Mouse (Mus musculus) ovary, postnatal 14 days (tissue): Measurements from ENCODE around the gene H2-DMb2.
"Not testable (repeated sequence)": the region's sequence is repeated elsewhere in the genome, so short reads cannot be mapped to it uniquely, and the experiment has no call there.

ENCODE experiments used
- DNase-seq: peaks from one replicate; pipeline ENCODE4 v3.0.0; 2022; ENCODE audit warnings: low spot score

The H2-DMb2 gene

DNA sequence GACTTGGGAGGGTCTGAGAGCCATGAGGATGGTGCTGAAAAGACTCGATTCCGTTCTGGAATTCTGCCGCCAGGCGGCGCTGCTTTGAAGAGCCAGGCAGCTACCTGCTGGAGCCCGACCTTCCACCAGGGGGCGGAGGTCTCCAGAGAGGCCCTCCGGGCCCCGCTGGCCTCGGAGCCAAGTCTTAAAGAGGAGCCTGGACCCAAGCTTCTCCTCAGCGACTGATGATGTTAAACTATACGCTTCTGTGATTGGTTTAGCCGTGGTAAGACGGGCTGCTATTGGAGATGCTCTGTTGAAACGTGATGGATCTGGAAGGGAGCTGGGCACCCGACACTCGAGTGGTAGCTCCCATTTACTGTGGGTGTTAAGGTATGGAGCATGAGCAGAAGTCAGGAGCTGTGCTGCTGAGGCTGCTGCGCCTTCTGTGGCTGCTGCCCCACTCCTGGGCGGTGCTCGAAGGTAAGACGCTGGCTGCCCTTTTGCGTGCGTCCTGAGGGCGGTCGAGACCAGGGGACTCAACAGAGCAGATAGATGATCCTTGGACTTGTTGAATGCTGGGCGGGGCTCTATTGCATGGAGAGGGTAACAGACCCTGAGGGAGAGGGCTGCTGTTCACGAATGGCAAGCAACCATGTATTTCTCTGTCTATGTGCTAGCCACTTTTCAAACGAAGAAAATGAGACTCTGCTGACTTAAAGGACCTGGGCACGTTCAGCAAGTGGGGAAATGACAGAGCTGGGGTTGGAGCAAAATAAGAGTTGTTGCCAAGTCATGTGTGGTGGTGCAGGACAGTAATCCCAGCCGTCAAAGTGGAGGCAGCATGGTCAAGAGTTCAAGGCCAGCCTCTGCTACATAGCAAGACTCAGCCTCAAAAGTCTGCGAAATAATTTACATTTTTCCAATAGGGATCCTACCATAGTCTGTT, 7.5 kb upstream of the H2-DMb2 start:
- DNase-seq, result peak; percentile 99

DNA sequence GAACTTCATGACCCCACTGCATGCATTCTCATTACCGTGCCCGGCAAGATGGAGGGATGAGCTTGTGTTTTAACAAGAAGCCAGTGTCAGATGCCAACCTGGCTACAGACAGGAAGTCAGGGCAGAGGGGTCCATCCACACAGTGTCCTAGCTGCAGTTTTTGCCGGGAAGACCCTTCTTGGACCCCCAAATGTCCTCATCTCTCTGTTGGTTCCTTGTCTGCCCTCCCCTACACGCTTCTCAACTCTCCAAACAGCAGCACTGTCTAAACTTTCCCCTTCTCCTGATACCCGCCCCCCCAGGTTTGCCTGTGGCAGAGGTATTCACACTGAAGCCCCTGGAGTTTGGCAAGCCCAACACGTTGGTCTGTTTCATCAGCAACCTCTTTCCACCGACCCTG, 5.5 kb upstream of the H2-DMb2 start:
- DNase-seq, result no peak

DNA sequence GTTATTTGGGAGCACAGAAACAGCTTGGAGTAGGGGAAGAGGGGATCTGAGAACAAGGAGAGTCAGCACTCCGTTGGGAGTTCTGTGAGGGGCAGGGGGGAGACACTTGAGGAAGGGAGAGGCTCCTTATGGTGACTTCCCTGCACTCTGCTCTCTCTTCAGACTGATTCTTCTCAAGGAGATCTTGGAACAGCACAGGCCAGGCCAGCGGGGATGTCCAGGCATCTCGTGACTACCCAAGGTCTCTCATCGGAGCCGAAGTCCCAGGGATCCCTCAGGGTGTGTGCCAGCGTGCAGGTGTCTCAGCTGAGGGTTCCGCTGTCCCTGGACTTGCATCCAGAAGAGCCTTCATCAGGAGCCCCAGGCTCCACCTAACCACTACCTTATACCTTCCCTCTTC, 4.5 kb upstream of the H2-DMb2 start:
- no peak for DNase-seq

DNA sequence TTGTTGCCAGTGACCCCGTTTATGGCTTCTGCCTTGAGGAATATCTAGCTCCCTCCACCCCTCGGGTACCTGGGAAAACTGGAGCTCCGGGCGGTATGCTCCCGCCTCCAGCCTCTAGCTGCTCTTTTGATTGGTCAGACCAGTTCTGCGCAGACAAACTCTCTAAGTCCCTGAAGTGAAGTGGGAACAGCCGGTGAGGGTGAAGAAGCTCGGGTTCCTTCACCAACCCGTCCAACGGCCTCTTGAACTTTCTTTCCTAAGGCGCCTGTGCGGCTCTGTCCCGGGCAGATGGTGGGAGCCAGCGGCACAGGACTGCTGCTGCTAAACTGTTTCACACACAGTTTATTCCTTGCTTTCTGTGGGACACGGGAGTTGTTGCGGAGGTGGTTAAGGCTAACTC, 3.7 kb upstream of the H2-DMb2 start:
- no peak for DNase-seq

DNA sequence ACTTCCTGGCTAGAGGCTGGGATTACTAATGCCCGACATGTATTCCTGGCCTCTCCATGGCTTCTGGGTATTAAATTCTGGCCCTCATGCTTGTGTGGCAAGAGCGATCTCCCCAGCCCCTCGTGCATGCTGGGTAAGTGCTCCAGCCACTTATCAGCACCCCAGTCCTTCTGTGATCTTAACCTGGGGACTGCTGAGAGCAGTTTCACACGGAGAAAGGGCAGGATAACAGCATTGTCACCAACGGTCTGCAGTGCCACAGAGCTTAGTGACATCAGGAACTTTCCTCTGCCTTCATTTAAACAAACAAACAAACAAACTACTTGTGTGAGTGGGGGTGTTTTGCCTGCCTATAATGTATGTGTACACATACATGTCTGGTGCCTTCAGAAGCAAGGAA, 2.9 kb upstream of the H2-DMb2 start:
- no peak for DNase-seq

DNA sequence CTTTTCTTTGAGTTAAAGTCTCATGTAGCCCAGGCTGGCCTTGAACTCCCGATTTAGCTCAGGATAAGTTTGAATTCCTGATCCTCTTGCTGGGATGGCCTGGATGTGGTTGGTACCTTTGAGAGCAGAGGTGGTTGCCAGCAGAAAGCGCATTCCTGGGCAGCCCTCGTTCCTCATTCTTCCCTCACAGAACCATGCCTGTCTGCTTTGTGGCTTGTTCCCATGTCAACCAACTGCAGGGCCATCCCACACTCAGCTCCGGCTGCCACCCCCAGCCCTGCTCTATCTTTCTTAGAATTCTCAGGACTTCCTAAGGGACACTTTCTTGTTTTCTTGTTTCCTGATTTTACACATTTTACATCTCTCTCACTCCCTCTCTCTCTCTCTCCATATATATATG, 1.7 kb upstream of the H2-DMb2 start:
- no peak for DNase-seq

DNA sequence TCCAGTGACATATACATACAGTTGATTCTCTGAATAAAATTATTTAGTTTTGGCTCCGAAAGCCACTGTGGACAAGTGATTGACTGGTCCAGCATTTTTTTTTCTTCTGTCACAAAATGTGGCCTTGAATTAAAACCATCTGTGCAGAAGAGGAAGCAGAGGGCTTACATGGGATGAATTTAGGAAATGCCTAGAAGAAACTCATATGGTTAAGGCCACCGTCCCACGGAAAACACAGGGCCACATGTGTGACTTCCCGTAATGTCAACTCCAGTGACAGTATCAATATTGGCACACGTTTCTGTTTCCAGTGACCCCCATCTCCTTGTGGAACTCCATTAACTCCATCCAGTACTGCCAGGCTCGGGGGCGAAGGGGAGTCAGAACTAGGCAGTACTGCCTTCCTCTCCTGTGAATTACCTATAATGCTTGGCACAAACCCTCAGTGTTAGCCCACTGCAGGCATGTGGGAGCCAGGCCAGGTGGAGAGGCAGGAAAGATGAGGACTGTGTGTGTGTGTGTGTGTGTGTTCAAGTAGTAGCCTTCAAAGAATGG, 574 bp upstream of the H2-DMb2 start:
- DNase-seq, result no peak

DNA sequence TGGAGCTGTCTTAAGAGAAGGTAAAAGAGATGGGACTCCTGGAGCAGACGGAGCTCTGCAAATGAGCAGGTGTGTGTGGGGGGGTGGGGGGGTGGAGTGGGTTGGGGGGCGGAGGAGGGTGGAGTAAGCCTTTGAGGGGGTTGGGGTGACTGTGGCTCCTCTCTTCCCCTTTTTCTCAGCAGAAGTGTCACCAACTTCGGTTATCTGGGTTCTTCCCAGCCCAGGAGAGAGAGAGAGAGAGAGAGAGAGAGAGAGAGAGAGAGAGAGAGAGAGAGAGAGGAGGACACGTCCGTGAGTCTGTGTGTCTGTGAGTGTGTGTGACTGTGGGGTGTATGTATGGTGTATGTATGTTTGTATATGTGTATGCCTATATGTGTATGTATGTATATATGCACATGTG, 354 bp downstream of the H2-DMb2 start:
- DNase-seq, result no peak

DNA sequence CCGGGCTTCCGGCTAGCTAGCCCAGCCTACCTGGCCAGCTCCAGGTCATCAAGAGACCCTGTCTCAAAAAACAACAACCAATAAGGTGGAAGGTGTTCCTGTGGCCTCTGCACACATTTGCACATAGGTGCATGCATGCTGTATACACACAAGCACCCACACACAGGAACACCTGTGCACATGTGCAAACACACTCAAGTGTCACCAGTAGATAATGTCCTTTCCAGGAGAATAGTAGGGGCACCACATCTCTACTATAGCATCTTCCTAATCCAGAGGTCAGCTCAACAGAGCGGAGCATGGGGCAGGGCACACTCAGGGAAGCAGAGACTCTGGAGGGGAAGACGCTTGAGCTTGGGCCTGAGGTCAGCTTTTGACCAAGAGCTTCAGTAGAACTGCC, 1.1 kb downstream of the H2-DMb2 start:
- not testable (repeated sequence) for DNase-seq

DNA sequence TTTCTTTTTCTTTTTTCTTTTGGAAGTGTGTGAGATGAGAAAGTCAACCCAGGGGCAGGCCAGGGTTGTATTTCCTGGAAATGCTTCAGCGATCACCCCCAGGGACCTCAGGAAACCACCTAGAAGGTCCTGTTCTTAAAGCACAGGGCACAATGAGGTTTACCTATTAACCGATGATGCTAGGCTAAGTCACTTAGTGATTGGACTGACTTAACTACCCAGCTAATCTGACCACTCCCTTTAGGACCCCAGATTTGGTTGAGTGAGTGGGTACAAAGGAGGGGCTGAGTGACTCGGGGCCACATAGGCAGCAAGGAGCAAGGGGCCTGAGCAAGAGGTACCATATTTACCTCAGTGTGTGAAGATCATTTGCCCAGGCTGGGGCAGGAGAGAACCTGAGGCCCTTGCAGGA, 1.9 kb downstream of the H2-DMb2 start:
- DNase-seq, result no peak

DNA sequence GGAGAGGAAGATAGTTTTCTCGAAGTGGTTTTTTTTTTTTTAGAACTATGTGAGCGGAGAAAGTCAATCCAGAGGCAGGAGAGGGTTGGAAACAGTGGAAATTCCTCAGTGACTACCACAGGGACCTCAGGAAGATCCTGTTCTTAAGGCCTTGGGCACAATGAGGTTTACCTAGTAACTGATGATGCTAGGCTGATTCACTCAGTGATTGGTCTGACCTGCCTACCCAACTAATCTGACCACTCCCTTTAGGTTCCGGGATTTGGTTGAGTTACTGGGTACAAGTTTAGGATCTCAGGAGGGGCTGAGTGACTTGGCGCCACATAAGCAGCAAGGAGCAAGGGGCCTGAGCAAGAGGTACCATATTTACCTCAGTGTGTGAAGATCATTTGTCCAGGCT, 9.8 kb downstream of the H2-DMb2 start, which contains the start of gene H2-DMb1:
Gene H2-DMb1, plus strand, starts transcription at position 150 of the 400 bp plus-strand sequence.
- DNase-seq, result peak; percentile 53

DNA sequence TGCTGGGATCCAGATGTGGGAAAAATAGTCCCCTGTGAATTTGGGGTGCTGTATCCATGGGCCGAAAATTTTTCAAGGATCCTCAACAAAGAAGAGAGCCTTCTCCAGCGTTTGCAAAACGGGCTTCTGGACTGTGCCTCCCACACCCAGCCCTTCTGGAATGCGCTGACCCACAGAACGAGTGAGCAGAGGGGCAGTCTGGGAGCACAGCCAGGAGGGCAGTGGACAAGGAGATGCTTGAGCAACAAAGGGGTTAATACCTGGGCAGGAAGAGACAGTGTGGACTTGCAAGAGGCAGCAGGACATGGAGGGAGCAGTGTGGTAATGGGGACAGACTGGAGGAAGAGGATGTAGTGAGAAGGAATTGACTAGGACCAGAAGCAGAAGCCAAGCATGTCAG, 12.4 kb downstream of the H2-DMb2 start:
- DNase-seq, result no peak

DNA sequence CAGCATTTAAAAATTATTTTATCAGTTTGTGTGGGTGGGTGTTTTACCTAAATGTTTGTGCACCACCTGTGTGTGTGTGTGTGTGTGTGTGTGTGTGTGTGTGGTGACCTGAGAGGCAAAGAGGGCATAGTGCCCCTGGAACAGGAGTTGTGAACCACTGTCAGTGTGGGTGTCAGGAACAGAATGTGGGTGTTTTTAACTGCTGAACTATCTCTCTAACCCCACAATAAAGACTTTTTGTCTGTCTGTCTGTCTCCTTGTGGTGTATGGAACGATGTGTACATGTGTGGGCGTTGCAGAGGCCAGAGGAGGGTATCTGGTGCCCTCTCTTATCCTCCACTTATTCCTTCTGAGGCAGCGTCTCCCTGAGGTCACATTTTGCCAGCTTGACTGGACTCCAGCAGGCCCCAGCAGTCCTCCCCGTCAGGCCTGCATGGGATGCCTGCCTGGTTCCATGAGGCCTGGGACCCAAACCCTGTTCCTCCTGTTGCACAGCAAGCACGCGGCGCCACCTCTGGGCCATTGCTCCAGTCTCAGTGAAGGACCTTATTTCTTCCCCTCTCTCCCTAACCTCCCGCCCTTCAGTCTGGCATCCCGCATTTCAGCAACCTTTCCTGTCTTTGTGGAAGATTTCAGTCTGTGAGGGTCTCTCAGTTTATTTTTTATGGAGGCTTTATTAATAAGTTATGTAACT, 21.2 kb downstream of the H2-DMb2 start:
- no peak for DNase-seq

DNA sequence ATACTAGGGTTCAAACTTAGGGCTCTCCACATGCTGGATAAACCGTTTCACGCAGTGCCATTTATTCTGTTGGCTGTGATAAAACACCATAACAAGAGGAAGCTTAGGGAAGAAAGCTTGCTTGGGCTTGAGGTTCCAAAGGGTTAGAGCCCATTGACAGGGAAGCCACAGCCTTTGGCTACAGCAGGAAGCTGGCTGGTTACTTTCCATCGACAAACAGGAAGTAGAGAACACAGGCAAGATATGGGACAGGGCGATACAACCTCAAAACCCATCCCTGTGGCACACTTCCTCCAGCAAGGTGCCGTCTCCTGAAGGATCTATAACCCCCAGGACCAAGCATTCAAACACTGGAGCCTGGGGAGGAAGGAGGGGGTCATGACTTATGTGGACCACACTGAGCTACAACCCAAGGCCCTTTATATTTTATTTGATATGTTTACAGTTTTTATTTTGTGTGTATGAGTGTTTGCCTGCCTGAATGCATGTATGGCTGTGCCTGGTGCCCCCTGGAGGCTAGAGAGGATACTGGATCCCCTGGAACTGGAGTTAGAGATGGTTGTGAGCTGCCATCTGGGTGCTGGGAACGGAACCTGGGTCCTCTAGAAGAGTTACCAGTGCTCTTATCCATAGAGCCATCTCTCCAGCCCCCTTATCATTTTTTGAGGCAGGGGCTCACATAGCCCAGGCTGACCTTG, 22.1 kb downstream of the H2-DMb2 start:
- no peak for DNase-seq

DNA sequence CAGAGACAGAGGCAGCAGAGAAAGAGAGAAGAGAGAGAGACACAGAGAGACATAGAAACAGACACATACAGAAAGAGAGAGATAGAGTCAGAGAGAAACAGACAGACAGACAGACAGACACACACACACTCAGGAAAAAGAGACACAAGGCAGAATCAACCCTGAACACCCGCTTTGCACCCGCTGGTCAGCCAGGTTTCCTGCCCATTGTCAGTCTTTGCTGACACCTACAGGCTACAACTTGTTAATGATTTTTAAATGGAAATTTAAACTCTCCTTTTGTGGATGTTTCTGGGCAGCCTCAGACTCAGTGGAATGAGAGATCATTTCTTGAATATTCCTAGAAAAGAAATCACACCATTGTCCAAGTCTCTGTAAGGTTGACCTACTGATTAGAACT, 26.2 kb downstream of the H2-DMb2 start:
- peak; percentile 13 for DNase-seq

DNA sequence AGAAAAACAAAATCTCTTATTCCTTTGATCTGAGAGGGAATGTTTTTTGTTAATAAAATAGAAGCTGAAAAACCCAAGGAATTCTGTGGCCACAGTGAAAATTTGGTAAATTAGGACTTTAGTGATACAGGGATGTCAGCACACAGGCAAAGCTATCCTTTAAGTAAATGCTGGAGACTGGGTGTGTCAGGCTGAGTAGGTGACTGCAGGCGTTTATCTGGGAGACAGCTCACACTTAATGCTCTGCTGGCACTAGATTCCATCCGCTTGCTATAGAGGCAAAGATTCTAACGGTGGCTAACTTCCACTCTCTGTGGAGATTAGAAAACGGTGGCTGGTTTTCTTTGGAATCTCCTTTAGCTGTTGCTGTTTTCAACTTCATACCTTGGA, 27.4 kb downstream of the H2-DMb2 start:
- DNase-seq, result no peak

DNA sequence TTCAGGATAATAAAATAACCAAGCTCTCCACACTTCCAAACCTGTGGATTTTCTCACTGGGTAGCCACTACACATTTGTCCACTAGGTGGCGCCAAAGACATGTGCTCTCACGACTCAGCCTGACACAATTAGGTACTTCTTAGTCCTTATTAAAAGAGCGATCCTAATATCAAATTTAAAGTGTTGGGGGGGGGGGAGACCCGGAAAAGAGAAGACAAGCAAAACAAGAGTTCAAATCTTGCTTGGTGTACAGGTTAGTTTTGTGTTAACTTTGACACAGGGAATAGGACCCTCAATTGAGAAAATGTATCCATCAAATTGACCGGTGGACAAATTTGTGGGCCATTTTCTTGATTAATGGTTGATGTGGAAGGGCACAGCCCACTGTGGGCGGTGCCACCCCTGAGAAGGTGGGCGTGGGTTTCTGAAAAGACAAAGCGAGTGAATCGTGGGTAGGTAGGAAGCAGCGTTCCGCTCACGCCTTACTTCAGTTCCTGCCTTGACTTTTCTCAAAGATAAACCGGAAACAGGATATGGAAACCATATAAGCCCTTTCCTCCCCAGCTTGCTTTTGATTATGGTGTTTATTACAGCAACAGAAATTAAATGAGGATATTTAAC, 27.9 kb downstream of the H2-DMb2 start:
- DNase-seq, result peak; percentile 84

DNA sequence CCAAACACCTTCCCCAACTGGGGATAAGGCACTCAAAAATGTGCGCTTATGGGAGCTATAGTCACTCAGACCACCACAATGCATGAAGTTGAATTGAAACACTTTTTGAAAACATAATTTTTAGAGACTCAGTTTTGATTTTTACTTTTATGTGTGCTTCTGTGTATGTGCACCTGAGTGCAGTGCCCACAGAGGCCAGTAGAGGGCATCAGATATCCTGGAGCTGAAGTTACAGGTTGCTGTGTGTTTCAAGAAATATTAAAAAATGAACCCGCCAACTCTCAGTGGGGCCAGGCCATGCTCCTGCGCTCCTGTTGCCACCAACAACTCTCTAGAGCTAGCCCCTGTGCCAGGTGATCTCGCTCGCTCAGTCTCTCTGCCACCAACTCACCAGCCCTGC, 29.4 kb downstream of the H2-DMb2 start:
- no peak for DNase-seq

DNA sequence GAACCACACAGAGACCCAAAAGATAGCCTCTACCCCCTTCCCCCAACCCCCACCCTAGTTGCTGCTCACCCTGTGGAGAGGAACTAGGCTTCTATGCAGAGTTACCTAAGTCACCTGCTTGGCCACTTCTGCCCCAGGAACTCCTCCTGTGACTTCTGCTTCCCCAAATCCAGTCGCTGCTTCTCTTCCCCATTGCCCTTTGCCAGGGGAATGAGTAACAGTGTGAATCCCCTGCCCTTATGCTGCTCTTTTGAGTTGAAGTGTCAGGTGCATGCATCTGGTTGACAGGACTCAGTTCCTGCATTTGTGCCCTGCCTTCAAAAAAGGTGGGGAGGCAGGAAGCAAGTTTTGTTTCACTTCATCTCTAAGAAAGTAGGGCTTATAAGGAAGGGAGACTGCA, 31.0 kb downstream of the H2-DMb2 start:
- no peak for DNase-seq

DNA sequence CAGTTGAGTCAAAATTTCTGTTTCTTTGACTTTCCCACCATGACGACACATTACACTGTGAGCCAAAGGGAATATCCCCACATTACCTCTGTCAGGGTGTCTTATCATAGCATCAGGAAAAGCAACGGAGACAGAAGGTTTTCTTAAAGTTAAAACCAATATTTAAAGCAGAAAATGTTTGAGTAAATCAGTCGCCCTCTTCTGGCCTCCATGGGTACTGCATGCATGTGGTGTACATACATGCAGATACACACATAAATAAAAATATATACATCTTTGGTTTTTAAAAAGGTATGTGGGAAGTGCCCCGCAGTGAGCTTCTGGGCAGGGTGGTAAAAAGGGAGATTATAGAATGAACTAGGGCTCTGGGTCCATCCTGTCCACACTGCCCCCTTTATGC, 34.1 kb downstream of the H2-DMb2 start:
- no peak for DNase-seq

DNA sequence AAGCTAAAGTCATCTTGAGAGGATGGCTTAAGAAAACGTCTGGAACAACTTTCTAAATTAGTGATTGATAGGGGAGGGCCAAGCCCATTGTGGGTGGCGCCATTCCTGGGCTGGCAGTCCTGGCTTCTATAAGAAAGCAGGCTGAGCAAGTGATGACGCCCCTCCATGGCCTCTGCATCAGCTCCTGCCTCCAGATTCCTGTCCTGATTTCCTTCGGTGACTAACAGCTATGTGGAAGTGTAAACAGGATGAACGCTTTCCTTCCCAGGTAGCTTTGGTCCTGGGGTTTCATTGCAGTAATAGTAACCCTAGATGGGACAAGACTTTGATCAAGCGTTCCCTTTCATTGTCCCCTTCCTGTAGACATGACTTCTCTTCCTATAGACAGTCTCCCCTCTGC, 35.9 kb downstream of the H2-DMb2 start:
- DNase-seq, result no peak
